Mouse (Mus musculus) ES-E14 (cell line): ENCODE results near the gene Kdm5a.

ENCODE experiments used
- CHD2 ChIP-seq: IDR thresholded peaks from 2 replicates; pipeline ENCODE4 v1.6.1; 2014; ENCODE audit warnings: mild to moderate bottlenecking, low read depth, low read length, inconsistent platforms
- HCFC1 ChIP-seq: IDR thresholded peaks from 2 replicates; pipeline ENCODE4 v1.6.1; 2012; ENCODE audit warnings: low read length, inconsistent platforms, borderline replicate concordance; ENCODE audit not compliant: insufficient read depth
- MAFK ChIP-seq: IDR thresholded peaks from 2 replicates; pipeline ENCODE4 v1.6.1; 2014; ENCODE audit warnings: mild to moderate bottlenecking, low read depth, low read length, inconsistent platforms; ENCODE audit not compliant: insufficient read depth
- ZNF384 ChIP-seq: IDR thresholded peaks from 2 replicates; pipeline ENCODE4 v1.6.1; 2012; ENCODE audit warnings: low read depth, low read length, inconsistent platforms

DNA sequence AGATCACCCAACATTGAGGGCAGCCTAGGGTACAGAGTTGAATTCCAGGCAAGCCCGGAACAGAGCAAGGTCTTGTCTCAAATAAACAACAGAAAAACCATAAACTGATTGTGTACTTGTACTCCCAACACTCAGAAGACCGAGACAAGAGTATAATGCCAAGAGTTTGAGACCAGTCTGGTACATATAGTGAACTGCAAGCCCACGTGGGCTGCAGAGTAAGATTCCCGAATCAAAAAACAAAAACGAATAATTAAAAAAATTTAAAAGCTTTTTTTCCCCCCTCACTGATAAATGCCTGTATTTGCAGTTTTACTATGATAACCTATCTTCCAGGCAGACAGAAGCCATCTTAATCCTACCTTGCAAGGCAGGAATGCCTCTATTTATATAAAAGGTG, 7.4 kb upstream of the Kdm5a start:
- TF ChIP-seq MAFK: no peak
- no peak for TF ChIP-seq CHD2
- no peak for TF ChIP-seq HCFC1
- TF ChIP-seq ZNF384: no peak
